Mouse (Mus musculus): Measurements from ENCODE around the gene Gm7694. TPM values are rescaled to one million over a fixed set of nuclear protein-coding genes. Genes with fewer than 3 reads are reported as not detected.

Gene Gm7694
- 5.8 TPM in 2 replicates for polyA plus RNA-seq (2015; fragmentation: Nextera tagmentation; extraction: Ambion mirVana)

DNA sequence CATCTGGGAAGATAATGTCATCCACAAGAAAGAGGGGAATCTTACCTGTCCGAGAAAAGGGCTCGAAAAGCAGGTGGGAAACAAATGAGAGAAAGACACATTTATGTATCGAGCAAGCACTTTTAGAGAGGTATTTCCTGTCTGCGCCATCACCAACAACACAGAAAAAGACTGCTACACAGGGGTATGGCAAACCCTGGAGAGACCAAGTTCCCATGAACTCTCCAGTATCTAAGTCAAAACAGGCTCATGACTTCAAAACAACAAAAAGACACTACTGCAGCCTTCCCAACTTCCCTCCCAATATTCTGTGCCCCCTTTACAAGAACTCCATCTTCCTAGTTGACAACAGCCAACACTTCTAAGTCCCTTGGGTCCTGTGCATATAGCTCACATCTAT lies at the start of gene Gm7694:
Gm7694 (minus strand) TSS at position 101 of the 400 bp plus-strand sequence.
- ATAC-seq (replicated peaks; ENCODE audit: low FRiP score): no peak
- 93% methylated on average over 4 of the region's 4 CpGs for WGBS
- H3K9me3 ChIP-seq (replicated peaks): no peaks in the 10 kb centered on the region
- H3K27me3 ChIP-seq: no peaks in the 10 kb centered on the region
- H3K4me1 ChIP-seq: no peaks in the 10 kb centered on the region
- no peak within 1 kb of the TSS for H3K9ac ChIP-seq
- no peak within 1 kb of the TSS for H3K27ac ChIP-seq
- H3K36me3 ChIP-seq: no peaks in the 10 kb centered on the region
- no peak within 1 kb of the TSS for H3K4me2 ChIP-seq
- no peak within 1 kb of the TSS for H3K4me3 ChIP-seq (replicated peaks)

DNA sequence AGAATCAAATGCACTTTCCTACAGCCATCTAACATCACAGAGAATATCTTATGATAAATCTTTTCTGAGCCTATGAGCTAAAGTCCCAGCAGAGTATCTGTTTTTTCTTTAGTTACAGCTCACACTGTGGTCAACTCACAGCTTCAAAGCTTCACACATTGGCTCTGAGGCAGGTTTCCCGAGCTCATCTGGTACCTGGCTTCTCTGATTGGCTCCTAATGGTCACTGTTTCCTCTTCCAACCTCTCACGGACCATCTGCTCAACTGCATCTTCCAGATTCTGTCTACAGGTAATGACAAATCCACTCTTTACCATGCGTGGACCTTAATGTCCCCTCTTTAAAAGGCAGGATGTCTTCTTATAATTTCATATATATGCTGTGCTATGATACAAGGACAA lies 47.2 kb upstream of the Gm7694 start:
- Histone ChIP-seq H3K4me2 (no peak overlapping the region), H3K4me3 (replicated peaks) (no peak overlapping the region), H3K9ac (no peak overlapping the region), H3K4me1 (no peaks in the 10 kb centered on the region), H3K27me3 (no peaks in the 10 kb centered on the region), H3K9me3 (replicated peaks) (no peaks in the 10 kb centered on the region), H3K27ac (no peak overlapping the region), H3K36me3 (no peaks in the 10 kb centered on the region)
- 57% methylated on average over 3 of the region's 3 CpGs for WGBS
- no peak for ATAC-seq (replicated peaks; ENCODE audit: low FRiP score)

DNA sequence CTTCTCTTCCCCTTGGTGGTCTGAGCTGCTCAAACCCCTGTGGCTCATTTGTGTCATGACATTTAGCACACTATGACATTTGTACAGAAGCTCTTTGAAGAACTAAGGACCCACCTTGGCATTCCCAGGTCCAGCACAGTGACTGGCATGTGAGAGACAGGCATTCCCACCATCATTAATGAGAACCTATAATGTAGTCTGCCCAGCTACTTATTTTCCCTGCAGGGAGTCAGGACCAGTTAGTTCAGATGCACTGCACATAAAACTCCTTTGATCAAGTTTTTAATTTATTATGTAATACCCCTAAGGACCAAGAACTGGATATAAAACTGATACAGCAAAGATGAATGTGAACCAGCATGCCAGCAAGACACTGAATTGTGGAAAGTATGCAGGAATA lies 44.9 kb upstream of the Gm7694 start:
- Histone ChIP-seq H3K27ac (no peak overlapping the region), H3K4me2 (no peak overlapping the region), H3K4me1 (no peaks in the 10 kb centered on the region), H3K4me3 (replicated peaks) (no peak overlapping the region), H3K36me3 (no peaks in the 10 kb centered on the region), H3K9ac (no peak overlapping the region), H3K27me3 (no peaks in the 10 kb centered on the region), H3K9me3 (replicated peaks) (no peaks in the 10 kb centered on the region)
- ATAC-seq (replicated peaks; ENCODE audit: low FRiP score): no peak

DNA sequence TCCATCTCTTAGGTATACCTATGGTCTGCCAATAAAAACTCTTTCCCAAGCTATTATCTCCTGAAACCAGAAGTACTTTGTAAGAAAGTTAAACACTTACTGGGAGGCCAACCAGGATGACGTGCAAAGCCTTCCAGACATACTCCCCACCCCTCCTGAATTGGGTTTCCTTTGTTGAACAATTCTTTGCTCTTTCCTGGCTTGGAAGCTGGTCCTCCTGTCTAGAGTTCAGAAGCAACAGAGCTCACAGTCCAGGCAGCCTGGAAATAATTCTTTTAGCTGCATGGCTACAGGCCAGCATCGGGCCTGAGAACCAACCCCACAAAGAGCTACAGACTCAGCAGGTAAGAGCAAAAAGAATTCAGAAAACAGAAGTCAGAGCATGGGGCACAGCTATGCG lies 40.1 kb upstream of the Gm7694 start:
- WGBS: 79% methylated on average over 3 of the region's 3 CpGs
- H3K27ac ChIP-seq: no peak overlapping the region

DNA sequence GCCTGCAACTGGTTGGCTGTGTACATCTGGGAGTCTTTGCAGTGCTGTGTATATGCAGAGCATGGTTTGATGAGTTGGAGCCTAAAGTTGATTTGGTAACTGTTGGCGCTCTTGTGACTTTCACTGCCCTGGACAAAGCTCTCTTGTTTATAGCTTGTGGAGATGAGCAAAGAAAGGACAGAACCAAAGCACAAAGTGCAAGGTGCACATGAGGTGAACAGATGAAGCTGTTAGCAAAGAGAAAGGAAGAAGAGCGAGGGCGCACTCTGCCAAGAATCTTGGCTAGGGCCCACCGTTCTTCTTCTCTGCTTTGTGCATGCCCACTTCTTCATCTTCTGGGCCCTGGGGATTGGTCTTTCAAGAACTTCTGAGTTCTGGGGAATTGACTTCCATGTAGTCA lies 37.8 kb upstream of the Gm7694 start:
- Histone ChIP-seq H3K4me3 (replicated peaks) (no peak overlapping the region), H3K9me3 (replicated peaks) (no peaks in the 10 kb centered on the region), H3K36me3 (no peaks in the 10 kb centered on the region), H3K4me2 (no peak overlapping the region), H3K9ac (no peak overlapping the region), H3K27ac (no peak overlapping the region), H3K4me1 (no peaks in the 10 kb centered on the region), H3K27me3 (no peaks in the 10 kb centered on the region)
- WGBS: 95% methylated on average over 4 of the region's 4 CpGs
- ATAC-seq (replicated peaks; ENCODE audit: low FRiP score): no peak

More for the DNA sequence above, 40.1 kb upstream of the Gm7694 start:
- H3K9ac ChIP-seq: no peak overlapping the region
- ATAC-seq (replicated peaks; ENCODE audit: low FRiP score): no peak
- no peaks in the 10 kb centered on the region for H3K9me3 ChIP-seq (replicated peaks)
- H3K36me3 ChIP-seq: no peaks in the 10 kb centered on the region
- H3K27me3 ChIP-seq: no peaks in the 10 kb centered on the region
- H3K4me3 ChIP-seq (replicated peaks): no peak overlapping the region
- H3K4me2 ChIP-seq: no peak overlapping the region
- H3K4me1 ChIP-seq: no peaks in the 10 kb centered on the region

DNA sequence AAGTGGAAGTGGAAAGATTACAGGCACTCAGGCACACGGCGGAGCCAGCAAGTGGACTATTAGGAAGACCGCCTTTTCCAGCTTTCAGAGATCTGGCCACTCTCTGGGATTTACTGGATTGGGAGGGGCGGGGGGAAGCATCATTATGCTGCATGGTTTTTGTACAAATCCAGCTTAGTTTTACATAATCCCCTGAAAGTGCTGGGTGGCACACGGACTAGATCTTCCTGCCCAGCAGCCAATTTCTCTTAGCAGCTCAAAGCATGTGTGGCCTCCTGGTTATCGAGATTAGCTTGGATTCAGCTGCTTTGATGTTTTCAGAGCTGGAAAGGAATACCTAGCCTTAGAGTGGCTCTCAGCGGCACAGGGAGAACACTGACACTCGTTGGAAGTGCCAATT lies 36.9 kb upstream of the Gm7694 start:
- Histone ChIP-seq H3K4me3 (replicated peaks) (no peak overlapping the region), H3K4me2 (no peak overlapping the region), H3K27ac (no peak overlapping the region), H3K36me3 (no peaks in the 10 kb centered on the region), H3K9ac (no peak overlapping the region), H3K27me3 (no peaks in the 10 kb centered on the region), H3K4me1 (no peaks in the 10 kb centered on the region), H3K9me3 (replicated peaks) (no peaks in the 10 kb centered on the region)
- no peak for ATAC-seq (replicated peaks; ENCODE audit: low FRiP score)
- 74% methylated on average over 8 of the region's 8 CpGs for WGBS

DNA sequence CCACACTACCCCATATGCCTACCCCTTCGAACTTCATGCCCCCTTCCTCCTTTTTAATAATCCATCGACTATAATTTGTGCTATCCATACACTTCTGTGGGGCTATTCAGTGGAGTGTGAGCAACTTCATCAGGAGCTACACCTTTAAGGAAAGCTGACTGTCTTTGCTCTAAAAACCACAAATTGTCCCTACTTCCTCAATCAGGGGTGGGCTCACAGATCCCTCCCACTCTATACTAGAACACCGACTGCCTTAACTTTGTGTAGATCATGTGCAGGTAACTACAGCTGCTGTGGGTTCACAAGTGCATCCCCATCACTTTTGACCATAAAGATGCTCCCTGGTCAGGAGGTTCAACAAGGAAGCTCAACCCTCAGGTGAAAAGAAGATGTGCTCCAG lies 33.8 kb upstream of the Gm7694 start:
- no peak overlapping the region for H3K9ac ChIP-seq
- no peaks in the 10 kb centered on the region for H3K36me3 ChIP-seq
- ATAC-seq (replicated peaks; ENCODE audit: low FRiP score): no peak
- no peak overlapping the region for H3K4me2 ChIP-seq
- no peaks in the 10 kb centered on the region for H3K4me1 ChIP-seq
- H3K9me3 ChIP-seq (replicated peaks): no peaks in the 10 kb centered on the region
- no peak overlapping the region for H3K4me3 ChIP-seq (replicated peaks)
- H3K27ac ChIP-seq: no peak overlapping the region
- no peaks in the 10 kb centered on the region for H3K27me3 ChIP-seq
- WGBS: 91% methylated on average over 3 of the region's 3 CpGs

DNA sequence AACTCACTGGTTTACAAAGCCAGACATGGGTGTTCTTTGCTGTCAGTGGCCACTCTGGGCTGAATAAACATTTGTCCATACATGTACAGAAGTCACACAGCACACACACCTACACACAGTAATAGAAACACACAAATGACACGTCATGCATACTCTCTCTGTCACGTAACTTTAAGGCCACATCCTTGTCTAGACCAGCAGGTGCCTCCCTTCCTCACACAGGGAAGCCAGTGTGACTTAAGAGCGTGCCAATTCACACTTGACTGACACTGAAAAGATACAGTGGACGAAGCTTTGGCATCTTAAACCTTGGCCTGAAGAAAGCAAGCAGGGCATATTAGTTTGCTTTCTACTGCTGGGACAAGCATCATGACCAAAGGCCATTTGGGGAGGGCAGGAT lies 26.6 kb upstream of the Gm7694 start:
- no peak overlapping the region for H3K4me2 ChIP-seq
- WGBS: 64% methylated on average over 4 of the region's 4 CpGs
- no peak overlapping the region for H3K9ac ChIP-seq
- H3K27me3 ChIP-seq: no peaks in the 10 kb centered on the region
- H3K36me3 ChIP-seq: no peaks in the 10 kb centered on the region
- ATAC-seq (replicated peaks; ENCODE audit: low FRiP score): no peak
- no peaks in the 10 kb centered on the region for H3K9me3 ChIP-seq (replicated peaks)
- H3K4me1 ChIP-seq: no peaks in the 10 kb centered on the region
- H3K4me3 ChIP-seq (replicated peaks): no peak overlapping the region
- no peak overlapping the region for H3K27ac ChIP-seq

DNA sequence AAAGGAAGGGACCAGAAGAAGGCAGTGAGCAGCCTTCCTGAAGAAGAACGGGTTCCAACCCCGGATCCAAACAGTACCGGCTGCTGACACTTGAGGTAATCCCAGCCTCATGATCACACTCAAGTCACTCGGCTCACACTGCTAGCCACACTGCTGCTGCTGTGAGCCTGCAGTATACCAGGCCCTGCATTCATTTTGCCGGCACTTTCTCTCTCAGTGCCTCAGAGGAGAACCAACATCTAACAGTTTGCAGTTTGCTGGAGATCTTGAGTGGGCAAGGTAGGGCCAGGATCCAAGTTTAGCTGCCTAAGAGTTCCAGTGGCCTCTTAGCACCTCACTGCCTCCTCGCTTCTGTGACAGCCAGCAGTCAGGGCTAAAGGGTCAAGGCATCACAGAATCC lies 25.8 kb upstream of the Gm7694 start:
- H3K9me3 ChIP-seq (replicated peaks): no peaks in the 10 kb centered on the region
- no peaks in the 10 kb centered on the region for H3K4me1 ChIP-seq
- no peak overlapping the region for H3K4me3 ChIP-seq (replicated peaks)
- no peak overlapping the region for H3K4me2 ChIP-seq
- H3K27ac ChIP-seq: no peak overlapping the region
- no peak overlapping the region for H3K9ac ChIP-seq
- 79% methylated on average over 6 of the region's 6 CpGs for WGBS
- H3K36me3 ChIP-seq: no peaks in the 10 kb centered on the region
- no peak for ATAC-seq (replicated peaks; ENCODE audit: low FRiP score)
- no peaks in the 10 kb centered on the region for H3K27me3 ChIP-seq

DNA sequence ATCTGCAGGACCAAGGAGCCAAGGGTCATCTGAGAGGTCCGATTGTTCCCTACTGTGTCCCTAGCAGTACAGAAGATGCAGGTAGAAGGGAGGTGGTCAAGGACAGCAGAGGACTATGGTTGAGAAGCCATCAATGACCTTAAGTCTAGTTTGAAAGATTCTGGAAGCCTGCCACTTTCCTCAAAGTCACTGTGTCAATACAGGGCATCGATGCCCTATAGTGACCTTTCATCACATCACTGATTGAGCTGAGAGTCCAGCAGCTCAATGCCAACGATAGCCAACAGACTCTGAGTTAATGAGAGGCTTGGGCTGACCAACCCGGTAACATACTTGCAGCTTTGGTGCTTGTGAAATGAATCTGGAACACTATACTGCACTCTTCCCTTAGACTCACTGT lies 19.1 kb upstream of the Gm7694 start:
- H3K27ac ChIP-seq: no peak overlapping the region
- H3K36me3 ChIP-seq: 0 out of 2 replicates have a peak, but pooled peaks cover under 1% of the 10 kb centered on the region
- H3K9me3 ChIP-seq (replicated peaks): no peaks in the 10 kb centered on the region
- no peak overlapping the region for H3K4me2 ChIP-seq
- H3K9ac ChIP-seq: no peak overlapping the region
- ATAC-seq (replicated peaks; ENCODE audit: low FRiP score): no peak
- no peak overlapping the region for H3K4me3 ChIP-seq (replicated peaks)
- WGBS: 91% methylated on average over 4 of the region's 4 CpGs
- no peaks in the 10 kb centered on the region for H3K4me1 ChIP-seq
- no peaks in the 10 kb centered on the region for H3K27me3 ChIP-seq

DNA sequence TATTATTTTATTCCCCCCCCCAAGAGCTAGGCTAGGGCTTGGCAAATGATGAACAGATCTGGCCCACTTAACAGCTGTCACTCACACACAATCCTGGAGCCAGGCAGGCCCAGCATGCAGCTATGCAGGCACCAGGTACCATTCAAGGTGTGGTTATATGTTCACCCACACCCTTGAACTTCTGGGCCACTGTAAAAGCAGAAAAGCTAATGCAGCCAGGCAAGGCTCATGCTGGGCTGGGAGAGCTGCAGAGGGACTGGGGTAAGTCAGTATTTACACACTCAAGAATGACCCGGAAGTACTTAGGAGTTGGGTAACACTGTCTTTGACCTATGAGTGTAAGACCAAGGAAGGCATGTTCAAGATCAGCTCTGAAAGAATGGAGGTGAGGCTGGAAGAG lies 18.2 kb upstream of the Gm7694 start:
- H3K9ac ChIP-seq: no peak overlapping the region
- no peaks in the 10 kb centered on the region for H3K27me3 ChIP-seq
- 0 out of 2 replicates have a peak, but pooled peaks cover 5% of the 10 kb centered on the region for H3K36me3 ChIP-seq
- no peaks in the 10 kb centered on the region for H3K9me3 ChIP-seq (replicated peaks)
- no peak overlapping the region for H3K4me3 ChIP-seq (replicated peaks)
- no peak for ATAC-seq (replicated peaks; ENCODE audit: low FRiP score)
- H3K4me1 ChIP-seq: no peaks in the 10 kb centered on the region
- H3K4me2 ChIP-seq: no peak overlapping the region
- no peak overlapping the region for H3K27ac ChIP-seq
- WGBS: 86% methylated on average over 1 of the region's 1 CpGs

DNA sequence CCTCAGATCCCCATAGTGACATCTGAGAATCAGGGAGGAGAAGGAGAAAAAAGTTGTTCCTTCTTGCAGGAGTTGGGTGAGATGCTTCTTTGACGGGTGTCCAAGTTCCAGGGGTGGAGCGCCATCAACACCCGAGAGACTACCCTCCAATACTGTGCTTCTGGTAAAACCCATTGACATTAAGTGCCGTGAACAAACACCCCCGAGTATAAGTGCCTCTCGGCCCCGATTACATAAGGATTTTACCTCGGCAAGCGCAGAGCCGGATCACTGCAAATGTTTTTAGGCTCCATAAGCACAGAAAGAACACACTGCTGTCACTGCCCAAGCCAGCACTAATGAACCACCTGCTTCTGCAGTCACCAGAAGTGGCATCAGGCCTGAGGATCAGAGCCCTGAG lies 16.9 kb upstream of the Gm7694 start:
- Histone ChIP-seq H3K4me1 (no peaks in the 10 kb centered on the region), H3K9me3 (replicated peaks) (no peaks in the 10 kb centered on the region), H3K36me3 (0 out of 2 replicates have a peak, but pooled peaks cover 5% of the 10 kb centered on the region), H3K4me2 (no peak overlapping the region), H3K27me3 (no peaks in the 10 kb centered on the region), H3K27ac (no peak overlapping the region), H3K4me3 (replicated peaks) (no peak overlapping the region), H3K9ac (no peak overlapping the region)
- 87% methylated on average over 10 of the region's 10 CpGs for WGBS
- ATAC-seq (replicated peaks; ENCODE audit: low FRiP score): no peak

DNA sequence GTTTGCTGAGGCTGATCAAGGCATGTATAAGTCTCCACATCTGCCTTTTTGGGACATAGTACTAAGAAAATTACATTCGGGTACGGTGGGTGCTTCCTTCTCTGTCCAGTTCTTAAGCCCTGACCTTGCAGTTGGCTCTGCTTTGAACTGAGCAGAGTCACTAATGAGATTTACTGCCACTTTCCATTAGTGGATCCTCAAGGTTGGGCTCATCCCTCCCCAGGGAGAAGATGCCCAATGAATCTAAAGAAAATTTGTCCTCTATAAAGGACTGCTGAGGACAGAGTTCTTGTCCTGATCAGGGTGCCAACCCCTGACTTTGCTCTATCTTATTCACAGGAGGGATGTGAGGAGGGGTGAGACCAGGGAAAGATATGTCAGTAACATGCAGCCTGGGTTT lies 15.9 kb upstream of the Gm7694 start:
- Histone ChIP-seq H3K4me1 (no peaks in the 10 kb centered on the region), H3K4me3 (replicated peaks) (no peak overlapping the region), H3K36me3 (0 out of 2 replicates have a peak, but pooled peaks cover 5% of the 10 kb centered on the region), H3K9ac (no peak overlapping the region), H3K4me2 (no peak overlapping the region), H3K27me3 (no peaks in the 10 kb centered on the region), H3K27ac (no peak overlapping the region), H3K9me3 (replicated peaks) (no peaks in the 10 kb centered on the region)
- WGBS: 70% methylated on average over 2 of the region's 2 CpGs
- ATAC-seq (replicated peaks; ENCODE audit: low FRiP score): no peak

Data from kidney, embryonic 15.5 days (tissue).